Mouse (Mus musculus) liver, embryonic 14.5 days (tissue): ENCODE data around the gene 9930104L06Rik.

Experiments
- CTCF ChIP-seq: IDR thresholded peaks from 2 replicates; pipeline ENCODE4 v1.5.1; 2016; ENCODE audit warnings: antibody characterized with exemption, low read depth, control low read depth
- EP300 ChIP-seq: IDR thresholded peaks from 2 replicates; pipeline ENCODE4 v1.6.1; 2016; ENCODE audit warnings: antibody characterized with exemption, low read depth

- no peak for TF ChIP-seq CTCF
- TF ChIP-seq EP300 = no peak
These were observed 16.7 kb downstream of the 9930104L06Rik start for GRCm38 (mm10) chr4:124953546-124953945.
